Mouse (Mus musculus) layer of hippocampus, adult 2 months (tissue): ENCODE data around the gene Rxrb. TPM values are rescaled to one million over a fixed set of nuclear protein-coding genes. Genes with fewer than 3 reads are reported as not detected.

Experiments
- DNase-seq, 2 experiments: peaks; one replicate each; pipeline ENCODE4 v3.0.0; 2022; ENCODE audit warnings: low spot score in 2 of 2
- H3K27ac ChIP-seq: fragments of 200-600 bp; 2 replicates; pipeline ENCODE4 v1.8.1; 2022
- H3K4me3 ChIP-seq: fragments of 200-600 bp; 2 replicates; pipeline ENCODE4 v1.8.1; 2022; ENCODE audit warnings: mild to moderate bottlenecking
- CTCF ChIP-seq: fragments of 200-600 bp; conservative IDR thresholded peaks from 2 replicates; pipeline ENCODE4 v1.8.1; 2022; ENCODE audit warnings: antibody characterized with exemption, mild to moderate bottlenecking, moderate library complexity
- total RNA-seq, 2 experiments: library from RNA; stranded (reverse); gene quantifications; 2 replicates each; pipeline ENCODE4 v1.2.3; 2021

The Rxrb gene
- total RNA-seq, 2 experiments from 2014 or later, result 80.6 to 85.5 TPM

GRCm38 (mm10) chr17:34027656-34028223 lies 3.9 kb upstream of the Rxrb start, which contains the start of gene H2-Ke6:
Gene H2-Ke6, minus strand, starts transcription at chr17:34028060.
- H3K4me3 ChIP-seq, result peak within 1 kb of the TSS; percentile 81
- peak; percentile 91 to 94 for DNase-seq
- peak within 1 kb of the TSS; percentile 90 for H3K27ac ChIP-seq
- peak; percentile 28; the same call in 1 of the 2 replicates for TF ChIP-seq CTCF

DNA sequence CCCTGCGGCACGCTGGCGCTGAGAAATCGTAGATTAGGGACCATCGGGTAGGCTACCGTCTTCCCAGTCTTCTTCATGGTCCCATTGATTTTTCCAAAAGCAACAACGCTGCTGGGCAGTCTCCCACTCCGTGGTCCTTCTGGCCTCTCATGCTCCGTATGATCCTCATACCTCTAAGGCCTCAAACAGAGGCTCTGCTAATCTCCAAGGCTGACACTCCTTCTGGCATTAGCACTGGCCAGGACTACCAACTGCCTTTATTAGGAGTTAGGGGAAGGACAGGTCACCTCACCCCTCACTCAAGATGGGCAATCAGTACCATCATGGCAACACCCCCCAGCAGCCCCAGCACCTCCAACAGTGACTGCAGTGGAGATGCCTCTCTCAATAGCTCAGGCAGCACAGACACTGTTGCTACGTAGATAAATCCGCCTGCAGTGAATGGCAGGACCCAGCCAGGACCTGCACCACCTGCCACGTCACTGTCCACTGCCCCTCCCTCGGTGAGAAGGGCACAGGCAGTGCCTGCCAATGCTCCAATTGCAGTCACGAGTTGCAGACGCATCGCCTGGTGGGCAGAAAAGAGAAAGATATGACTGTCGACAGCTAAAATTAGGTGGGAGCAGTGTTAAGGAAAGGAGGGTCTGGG lies 3.0 kb upstream of the Rxrb start:
- DNase-seq, result no peak
- Histone ChIP-seq H3K4me3 (peak overlapping the region; percentile 81; the same call in 1 of the 2 replicates), H3K27ac (no peak overlapping the region; the same call in 1 of the 2 replicates)
- no peak for TF ChIP-seq CTCF

GRCm38 (mm10) chr17:34029150-34029889 lies 2.3 kb upstream of the Rxrb start:
- DNase-seq, result no peak
- no peak for TF ChIP-seq CTCF
- Histone ChIP-seq H3K27ac (no peak overlapping the region), H3K4me3 (no peak overlapping the region)

DNA sequence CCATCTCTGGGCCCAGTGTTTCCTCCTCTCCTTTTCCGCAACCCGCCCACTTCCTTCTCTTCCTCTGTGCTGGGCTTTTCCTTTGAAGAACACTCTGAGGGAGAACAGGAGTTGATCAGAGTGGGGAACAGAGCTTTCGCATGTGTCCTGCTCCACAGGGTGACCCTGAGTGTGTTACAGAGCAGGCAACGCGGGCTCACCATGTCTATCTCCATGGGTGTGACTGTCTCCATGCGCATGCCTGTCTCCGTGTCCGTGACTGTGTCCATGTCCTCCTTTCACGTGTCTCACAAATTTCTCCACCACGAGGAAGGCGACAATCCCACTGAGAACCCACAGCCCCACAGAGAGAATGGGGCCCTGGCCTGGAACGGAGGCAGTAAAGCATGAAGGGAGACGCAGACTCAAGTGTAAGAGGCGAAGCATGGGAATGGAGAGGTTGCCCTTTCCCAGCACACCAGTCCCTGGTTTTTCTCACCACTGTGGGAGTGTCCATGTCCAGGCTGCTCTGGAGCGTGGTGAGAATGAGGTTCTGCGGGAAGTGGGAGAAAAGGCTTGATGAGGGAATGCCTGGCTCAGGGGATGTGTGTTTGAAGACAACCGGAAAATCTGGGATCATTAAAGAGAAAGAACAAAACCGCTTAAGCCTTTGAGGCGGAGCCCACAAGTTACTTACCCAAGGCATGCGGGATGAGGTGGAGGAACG lies 1.6 kb upstream of the Rxrb start:
- DNase-seq, result no peak

DNA sequence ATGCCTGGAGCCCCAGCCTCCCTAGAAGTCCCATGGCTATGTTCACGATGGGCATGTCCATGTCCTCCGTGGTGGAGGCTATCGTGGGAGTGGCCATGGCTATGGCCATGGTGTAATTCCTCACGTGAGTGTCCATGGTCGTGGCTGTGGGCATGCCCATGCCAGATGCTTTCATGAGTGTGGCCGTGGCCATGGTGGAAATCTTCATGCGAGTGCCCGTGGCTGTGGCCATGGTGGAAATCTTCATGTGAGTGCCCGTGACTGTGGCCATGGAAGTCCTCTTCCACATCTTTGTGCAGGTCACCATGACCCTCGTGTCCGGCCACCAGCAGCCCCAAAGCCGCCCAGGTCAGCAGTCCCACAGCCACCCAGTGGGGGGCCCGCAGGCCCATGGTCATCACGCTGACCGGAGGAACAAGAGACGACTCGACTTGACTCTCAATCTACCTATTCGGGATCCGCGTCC lies 718 bp upstream of the Rxrb start:
- peak overlapping the region; percentile 84 for H3K4me3 ChIP-seq
- no peak for DNase-seq
- peak; percentile 29 for TF ChIP-seq CTCF
- peak overlapping the region; percentile 99 for H3K27ac ChIP-seq

More for the DNA sequence above, 1.6 kb upstream of the Rxrb start:
- Histone ChIP-seq H3K4me3 (peak overlapping the region; percentile 84), H3K27ac (peak overlapping the region; percentile 99; the same call in 1 of the 2 replicates)
- no peak for TF ChIP-seq CTCF

DNA sequence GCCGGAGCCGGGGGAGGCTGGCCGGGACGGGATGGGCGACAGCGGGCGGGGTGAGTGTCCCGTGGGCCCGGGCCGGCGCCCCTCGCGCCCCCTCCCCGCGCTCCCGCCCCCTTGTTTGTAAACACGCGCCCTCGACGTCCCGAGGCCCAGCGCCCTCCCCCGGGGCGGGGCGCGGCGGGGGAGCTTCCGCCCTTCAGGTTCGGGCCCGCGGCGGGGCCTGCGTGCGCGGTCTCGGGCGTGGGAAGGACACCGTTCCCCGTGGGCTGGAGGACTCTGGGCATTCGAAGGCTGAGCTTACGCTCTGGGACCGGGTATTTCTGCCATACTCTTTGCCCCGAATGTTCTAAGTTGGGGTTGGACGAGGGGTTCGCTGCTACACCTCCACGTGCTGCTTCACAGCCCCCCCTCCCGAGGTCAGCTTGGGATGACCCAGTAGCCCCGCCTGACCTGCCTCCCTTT lies 591 bp downstream of the Rxrb start:
- peak overlapping the region; percentile 99 for H3K27ac ChIP-seq
- peak overlapping the region; percentile 84 for H3K4me3 ChIP-seq
- peak in 1 of 2 experiments; percentile 51 for DNase-seq
- TF ChIP-seq CTCF, result no peak

GRCm38 (mm10) chr17:34032806-34033205 lies 1.2 kb downstream of the Rxrb start:
- DNase-seq, result no peak
- H3K4me3 ChIP-seq, result peak overlapping the region; percentile 84
- no peak for TF ChIP-seq CTCF
- peak overlapping the region; percentile 99 for H3K27ac ChIP-seq

DNA sequence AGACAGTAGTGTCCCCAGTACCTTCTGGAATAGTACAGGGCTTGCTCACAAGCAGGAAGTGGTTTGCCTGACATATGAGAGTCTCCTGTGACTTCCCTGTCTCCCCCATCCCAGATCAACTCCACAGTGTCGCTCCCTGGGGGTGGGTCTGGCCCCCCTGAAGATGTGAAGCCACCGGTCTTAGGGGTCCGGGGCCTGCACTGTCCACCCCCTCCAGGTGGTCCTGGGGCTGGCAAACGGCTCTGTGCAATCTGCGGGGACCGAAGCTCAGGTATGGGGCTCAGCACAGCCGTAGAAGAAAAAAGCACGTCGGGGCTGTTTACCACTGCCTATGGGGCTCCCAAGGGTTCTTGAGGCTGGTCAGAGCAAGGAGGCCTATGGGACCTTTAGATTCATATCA lies 1.8 kb downstream of the Rxrb start:
- H3K4me3 ChIP-seq, result peak overlapping the region; percentile 10; the same call in 1 of the 2 replicates
- peak overlapping the region; percentile 99; the same call in 1 of the 2 replicates for H3K27ac ChIP-seq
- TF ChIP-seq CTCF, result no peak
- DNase-seq, result no peak

GRCm38 (mm10) chr17:34034064-34034463 lies 2.5 kb downstream of the Rxrb start:
- H3K4me3 ChIP-seq, result peak overlapping the region; percentile 14; the same call in 1 of the 2 replicates
- peak; percentile 89 for TF ChIP-seq CTCF
- no peak overlapping the region for H3K27ac ChIP-seq
- DNase-seq, result peak in 1 of 2 experiments; percentile 84

DNA sequence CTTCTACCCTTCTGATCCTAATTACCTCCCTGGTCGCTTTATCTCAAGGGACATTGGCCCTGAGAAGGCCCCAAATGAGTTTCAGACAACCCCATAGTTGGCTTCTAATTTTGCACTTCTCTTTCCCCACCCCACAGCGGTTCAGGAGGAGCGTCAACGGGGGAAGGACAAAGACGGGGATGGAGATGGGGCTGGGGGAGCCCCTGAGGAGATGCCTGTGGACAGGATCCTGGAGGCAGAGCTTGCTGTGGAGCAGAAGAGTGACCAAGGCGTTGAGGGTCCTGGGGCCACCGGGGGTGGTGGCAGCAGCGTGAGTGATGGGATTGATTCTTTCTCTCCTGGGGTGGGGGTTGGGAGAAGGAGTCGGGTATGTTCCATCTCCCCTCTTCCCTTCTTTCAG lies 3.9 kb downstream of the Rxrb start:
- TF ChIP-seq CTCF, result no peak
- H3K27ac ChIP-seq, result no peak overlapping the region
- no peak for DNase-seq
- H3K4me3 ChIP-seq, result no peak overlapping the region

GRCm38 (mm10) chr17:34036647-34037046 lies 5.0 kb downstream of the Rxrb start:
- TF ChIP-seq CTCF, result no peak
- Histone ChIP-seq H3K4me3 (no peak overlapping the region), H3K27ac (no peak overlapping the region)
- no peak for DNase-seq

- DNase-seq, result no peak
- no peak for TF ChIP-seq CTCF
- Histone ChIP-seq H3K27ac (peak overlapping the region; percentile 83), H3K4me3 (no peak overlapping the region)
These were observed 5.6 kb downstream of the Rxrb start for GRCm38 (mm10) chr17:34037241-34037640.
